Mouse (Mus musculus): ENCODE data around the gene Grhl1. TPM values are rescaled to one million over a fixed set of nuclear protein-coding genes. Genes with fewer than 3 reads are reported as not detected.

Grhl1 gene
- polyA plus RNA-seq, 1 experiment from 2014 or later = 2.0 TPM

DNA sequence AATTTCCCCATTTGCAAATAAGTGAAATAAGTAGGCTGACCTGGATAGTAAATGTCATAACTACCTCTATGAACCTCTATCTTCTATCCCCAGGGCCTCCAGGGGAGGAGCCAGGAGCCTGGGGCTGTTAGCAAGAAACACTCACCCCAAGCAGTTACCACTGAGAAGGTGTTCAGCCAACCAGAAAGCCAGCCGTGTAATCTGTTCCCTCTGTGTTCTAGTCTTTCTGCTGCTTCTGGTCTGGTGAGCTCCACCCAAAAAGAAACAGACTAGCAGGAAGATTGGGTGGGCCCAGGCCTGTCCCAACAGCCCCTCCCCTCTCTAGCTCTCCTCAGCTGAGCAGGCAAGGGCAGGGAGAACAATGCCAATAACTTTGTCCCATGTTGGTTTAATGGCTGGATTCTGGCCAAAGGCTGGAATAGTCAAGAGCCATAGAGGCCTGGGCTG lies 72.1 kb downstream of the Grhl1 start:
- H3K9me3 ChIP-seq = no peaks in the 10 kb centered on the region
- H3K4me3 ChIP-seq (replicated peaks) = no peak overlapping the region
- H3K27ac ChIP-seq = 0 out of 2 replicates have a peak overlapping the region, but pooled peaks have one; percentile 29
- 37% methylated on average over 1 of the region's 1 CpGs for WGBS
- ATAC-seq (ENCODE audit: insufficient number of reproducible peaks, insufficient read depth, low FRiP score, low TSS enrichment, low read depth) = no peak
- no peak overlapping the region for H3K4me2 ChIP-seq
- no peaks in the 10 kb centered on the region for H3K27me3 ChIP-seq
- peaks cover 12% of the 10 kb centered on the region for H3K4me1 ChIP-seq (replicated peaks)
- no peak overlapping the region for H3K9ac ChIP-seq (replicated peaks)
- H3K36me3 ChIP-seq = no peaks in the 10 kb centered on the region

GRCm38 (mm10) chr12:24645901-24646300 lies 73.8 kb downstream of the Grhl1 start:
- no peak overlapping the region for H3K4me3 ChIP-seq (replicated peaks)
- ATAC-seq (ENCODE audit: insufficient number of reproducible peaks, insufficient read depth, low FRiP score, low TSS enrichment, low read depth) = no peak
- no peaks in the 10 kb centered on the region for H3K27me3 ChIP-seq
- no peak overlapping the region for H3K27ac ChIP-seq
- H3K9ac ChIP-seq (replicated peaks) = no peak overlapping the region
- H3K36me3 ChIP-seq = no peaks in the 10 kb centered on the region
- H3K9me3 ChIP-seq = no peaks in the 10 kb centered on the region
- no peak overlapping the region for H3K4me2 ChIP-seq
- peaks cover 18% of the 10 kb centered on the region for H3K4me1 ChIP-seq (replicated peaks)
- WGBS = 79% methylated on average over 6 of the region's 6 CpGs

GRCm38 (mm10) chr12:24648094-24648493 lies 76.0 kb downstream of the Grhl1 start:
- Histone ChIP-seq H3K4me1 (replicated peaks) (peaks cover 27% of the 10 kb centered on the region), H3K27ac (no peak overlapping the region), H3K36me3 (no peaks in the 10 kb centered on the region), H3K4me2 (no peak overlapping the region), H3K9ac (replicated peaks) (no peak overlapping the region), H3K9me3 (no peaks in the 10 kb centered on the region), H3K4me3 (replicated peaks) (no peak overlapping the region), H3K27me3 (no peaks in the 10 kb centered on the region)
- no peak for ATAC-seq (ENCODE audit: insufficient number of reproducible peaks, insufficient read depth, low FRiP score, low TSS enrichment, low read depth)
- 72% methylated on average over 1 of the region's 1 CpGs for WGBS

DNA sequence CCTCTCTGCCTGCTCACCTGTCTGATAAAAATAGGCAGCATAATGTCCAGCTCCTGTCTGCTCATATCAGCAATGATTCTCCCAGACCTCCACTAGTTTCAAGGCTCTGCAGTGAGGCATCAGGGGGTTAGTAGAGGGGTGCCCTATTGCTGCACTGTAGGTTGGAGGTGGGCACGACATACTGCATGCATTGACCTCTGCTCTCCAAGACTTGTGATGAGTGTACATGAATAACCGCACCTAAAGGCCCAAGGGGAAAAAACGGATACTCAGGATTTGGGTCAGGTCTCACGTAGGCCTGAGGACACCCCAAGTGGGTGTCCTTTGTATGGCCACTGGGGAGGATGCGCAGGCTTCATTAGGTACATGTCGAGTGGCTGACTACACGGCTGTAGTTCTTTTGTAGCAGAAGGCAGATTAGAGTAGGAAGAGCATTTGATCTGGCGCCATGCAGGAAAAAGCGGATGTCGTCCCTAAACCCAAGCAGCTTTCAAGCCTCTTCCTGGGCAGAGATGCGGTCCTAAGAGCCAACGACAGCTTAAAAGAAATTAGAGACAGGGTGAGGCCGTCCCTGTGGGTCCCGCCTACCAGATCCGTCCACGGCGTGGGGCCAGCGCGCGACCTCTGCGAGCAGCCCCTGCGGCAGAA lies 78.5 kb downstream of the Grhl1 start:
- H3K9ac ChIP-seq (replicated peaks) = peak overlapping the region; percentile 54
- H3K27me3 ChIP-seq = no peaks in the 10 kb centered on the region
- no peak for ATAC-seq (ENCODE audit: insufficient number of reproducible peaks, insufficient read depth, low FRiP score, low TSS enrichment, low read depth)
- peak overlapping the region; percentile 70 for H3K4me2 ChIP-seq
- peaks cover 20% of the 10 kb centered on the region for H3K36me3 ChIP-seq
- H3K9me3 ChIP-seq = no peaks in the 10 kb centered on the region
- 4% methylated on average over 22 of the region's 22 CpGs for WGBS
- peak overlapping the region; percentile 90 for H3K4me3 ChIP-seq (replicated peaks)
- peaks cover 23% of the 10 kb centered on the region for H3K4me1 ChIP-seq (replicated peaks)
- H3K27ac ChIP-seq = peak overlapping the region; percentile 64

GRCm38 (mm10) chr12:24651063-24651557 lies 79.0 kb downstream of the Grhl1 start, which contains the start of gene Klf11:
Klf11 (plus strand) TSS chr12:24651274.
- Histone ChIP-seq H3K4me3 (replicated peaks) (peak within 1 kb of the TSS; percentile 90), H3K4me2 (peak within 1 kb of the TSS; percentile 70), H3K27ac (peak within 1 kb of the TSS; percentile 94), H3K36me3 (peaks cover 26% of the 10 kb centered on the region), H3K27me3 (no peaks in the 10 kb centered on the region), H3K9me3 (no peaks in the 10 kb centered on the region), H3K4me1 (replicated peaks) (peaks cover 23% of the 10 kb centered on the region), H3K9ac (replicated peaks) (peak within 1 kb of the TSS; percentile 86)
- WGBS = 1% methylated on average over 68 of the region's 68 CpGs
- ATAC-seq (ENCODE audit: insufficient number of reproducible peaks, insufficient read depth, low FRiP score, low TSS enrichment, low read depth) = peak; percentile 91

GRCm38 (mm10) chr12:24651642-24652342 lies 79.7 kb downstream of the Grhl1 start:
- H3K27me3 ChIP-seq = no peaks in the 10 kb centered on the region
- H3K4me3 ChIP-seq (replicated peaks) = peak overlapping the region; percentile 90
- H3K27ac ChIP-seq = peak overlapping the region; percentile 94
- 1% methylated on average over 36 of the region's 36 CpGs for WGBS
- no peaks in the 10 kb centered on the region for H3K9me3 ChIP-seq
- peaks cover 23% of the 10 kb centered on the region for H3K4me1 ChIP-seq (replicated peaks)
- H3K36me3 ChIP-seq = peaks cover 32% of the 10 kb centered on the region
- peak overlapping the region; percentile 70 for H3K4me2 ChIP-seq
- peak; percentile 69 for ATAC-seq (ENCODE audit: insufficient number of reproducible peaks, insufficient read depth, low FRiP score, low TSS enrichment, low read depth)
- peak overlapping the region; percentile 86 for H3K9ac ChIP-seq (replicated peaks)

DNA sequence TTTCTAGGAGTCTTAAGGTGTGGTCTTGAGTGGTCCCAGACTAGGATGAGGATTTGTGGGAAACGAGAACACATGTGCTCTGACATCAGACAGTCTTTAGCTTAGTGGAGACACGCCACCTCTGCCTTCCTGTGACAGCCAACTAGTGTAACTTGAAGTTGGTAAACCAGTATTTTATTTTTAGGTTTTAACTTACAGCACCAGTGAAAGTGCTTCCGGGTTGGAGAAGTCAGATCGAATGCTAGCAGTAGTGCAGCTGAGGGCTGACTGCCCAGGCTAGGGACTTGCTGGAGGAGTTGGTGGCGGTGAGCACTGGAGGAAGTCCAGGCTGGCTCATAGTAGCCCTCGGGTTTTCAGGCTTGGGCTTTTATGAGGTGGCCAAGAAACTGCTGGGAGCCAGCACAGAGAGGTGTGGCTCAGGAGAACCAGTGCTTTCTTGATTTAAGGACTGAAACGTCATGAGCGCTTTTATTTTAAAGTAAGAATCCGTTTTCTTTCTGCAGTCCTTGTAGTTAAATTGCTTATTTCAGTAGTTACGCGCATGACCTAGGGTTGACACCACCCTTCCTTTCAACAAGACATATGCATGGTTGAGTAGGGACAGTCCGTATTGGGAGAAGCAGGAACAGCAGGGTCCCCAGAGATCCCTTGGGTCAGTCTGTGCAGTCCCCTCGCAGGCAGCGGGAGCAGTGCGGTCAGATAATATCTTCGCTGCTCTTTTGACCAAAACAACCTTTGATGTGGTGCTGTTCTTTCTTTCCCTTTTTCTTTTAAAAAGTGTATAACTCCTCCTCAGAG lies 82.2 kb downstream of the Grhl1 start:
- H3K4me2 ChIP-seq = no peak overlapping the region
- H3K9me3 ChIP-seq = no peaks in the 10 kb centered on the region
- H3K4me1 ChIP-seq (replicated peaks) = peaks cover 25% of the 10 kb centered on the region
- H3K27me3 ChIP-seq = no peaks in the 10 kb centered on the region
- 88% methylated on average over 16 of the region's 16 CpGs for WGBS
- H3K36me3 ChIP-seq = peaks cover 54% of the 10 kb centered on the region
- H3K9ac ChIP-seq (replicated peaks) = no peak overlapping the region
- no peak overlapping the region for H3K27ac ChIP-seq
- H3K4me3 ChIP-seq (replicated peaks) = no peak overlapping the region
- no peak for ATAC-seq (ENCODE audit: insufficient number of reproducible peaks, insufficient read depth, low FRiP score, low TSS enrichment, low read depth)

- Histone ChIP-seq H3K4me3 (replicated peaks) (no peak overlapping the region), H3K27me3 (no peaks in the 10 kb centered on the region), H3K4me1 (replicated peaks) (peaks cover 19% of the 10 kb centered on the region), H3K9ac (replicated peaks) (no peak overlapping the region), H3K27ac (no peak overlapping the region), H3K36me3 (peaks cover 67% of the 10 kb centered on the region), H3K9me3 (no peaks in the 10 kb centered on the region), H3K4me2 (no peak overlapping the region)
- ATAC-seq (ENCODE audit: insufficient number of reproducible peaks, insufficient read depth, low FRiP score, low TSS enrichment, low read depth) = no peak
- WGBS = 76% methylated on average over 3 of the region's 3 CpGs
Measured at GRCm38 (mm10) chr12:24656436-24656835, 84.4 kb downstream of the Grhl1 start.

DNA sequence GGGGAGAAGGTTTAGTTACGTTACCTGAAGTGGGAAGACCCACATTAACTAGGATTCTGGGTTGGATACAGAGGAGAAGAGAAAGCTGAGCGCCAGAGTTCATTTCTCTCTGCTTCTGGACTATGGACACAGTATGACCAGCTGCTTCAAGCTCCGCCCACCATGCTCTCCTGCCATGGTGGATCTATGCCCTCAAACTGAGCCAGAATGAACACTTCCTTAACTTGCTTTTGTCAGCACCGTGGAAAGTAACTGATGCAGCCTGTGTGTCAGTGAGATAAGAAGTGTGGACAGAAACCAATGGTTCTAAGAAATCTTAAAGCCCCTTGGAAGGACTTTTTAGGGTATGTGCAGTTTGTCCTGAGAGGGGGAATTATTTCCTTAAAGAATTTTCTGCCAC lies 86.9 kb downstream of the Grhl1 start:
- Histone ChIP-seq H3K4me1 (replicated peaks) (peaks cover 6% of the 10 kb centered on the region; the same call in 1 of the 2 replicates), H3K27me3 (no peaks in the 10 kb centered on the region), H3K27ac (no peak overlapping the region), H3K4me2 (no peak overlapping the region), H3K4me3 (replicated peaks) (no peak overlapping the region), H3K9me3 (no peaks in the 10 kb centered on the region), H3K36me3 (peaks cover 68% of the 10 kb centered on the region), H3K9ac (replicated peaks) (no peak overlapping the region)
- no peak for ATAC-seq (ENCODE audit: insufficient number of reproducible peaks, insufficient read depth, low FRiP score, low TSS enrichment, low read depth)
- WGBS = 98% methylated on average over 4 of the region's 4 CpGs

DNA sequence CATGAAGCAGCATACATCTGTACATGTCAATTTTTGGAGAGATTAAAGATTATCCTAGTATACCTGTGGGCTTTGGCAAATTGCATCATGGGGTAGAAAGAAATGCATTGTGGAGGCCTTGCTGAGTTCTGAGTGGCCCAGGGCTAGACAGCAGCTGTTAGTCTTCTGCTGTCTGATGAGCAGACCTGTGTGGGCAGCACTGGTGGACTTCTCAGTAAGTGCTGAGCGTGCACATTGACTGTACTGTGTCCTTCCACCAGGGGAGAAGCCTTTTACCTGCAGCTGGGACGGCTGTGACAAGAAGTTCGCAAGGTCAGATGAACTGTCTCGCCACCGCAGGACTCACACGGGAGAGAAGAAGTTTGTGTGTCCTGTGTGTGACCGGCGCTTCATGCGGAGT lies 87.8 kb downstream of the Grhl1 start:
- Histone ChIP-seq H3K36me3 (peaks cover 59% of the 10 kb centered on the region), H3K27me3 (no peaks in the 10 kb centered on the region), H3K4me1 (replicated peaks) (peaks cover 4% of the 10 kb centered on the region; the same call in 1 of the 2 replicates), H3K4me2 (no peak overlapping the region), H3K27ac (no peak overlapping the region), H3K9ac (replicated peaks) (no peak overlapping the region), H3K4me3 (replicated peaks) (no peak overlapping the region), H3K9me3 (no peaks in the 10 kb centered on the region)
- WGBS = 93% methylated on average over 9 of the region's 9 CpGs
- no peak for ATAC-seq (ENCODE audit: insufficient number of reproducible peaks, insufficient read depth, low FRiP score, low TSS enrichment, low read depth)

DNA sequence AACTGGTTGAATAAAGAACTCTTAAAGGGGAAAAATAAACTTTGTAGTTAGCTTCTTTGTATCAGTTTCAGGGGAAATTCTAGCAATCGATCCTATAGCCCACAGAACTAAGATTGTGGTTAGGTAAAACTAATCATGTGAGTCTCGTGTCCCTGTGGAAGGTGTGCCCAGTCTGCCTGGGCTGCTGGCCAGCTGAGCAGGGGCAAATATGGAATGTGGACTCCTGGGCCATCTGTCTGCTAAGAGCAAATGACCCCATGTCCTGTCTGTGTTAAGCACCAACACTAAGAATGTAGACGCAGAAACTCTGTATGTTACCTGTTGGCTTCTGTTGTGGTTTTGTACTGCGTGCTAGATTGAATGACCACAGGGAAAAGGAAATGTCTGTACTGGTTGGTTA lies 89.0 kb downstream of the Grhl1 start:
- no peak overlapping the region for H3K4me2 ChIP-seq
- peaks cover 47% of the 10 kb centered on the region for H3K36me3 ChIP-seq
- H3K9ac ChIP-seq (replicated peaks) = no peak overlapping the region
- H3K27me3 ChIP-seq = no peaks in the 10 kb centered on the region
- no peak for ATAC-seq (ENCODE audit: insufficient number of reproducible peaks, insufficient read depth, low FRiP score, low TSS enrichment, low read depth)
- H3K9me3 ChIP-seq = no peaks in the 10 kb centered on the region
- WGBS = 84% methylated on average over 4 of the region's 4 CpGs
- 0 out of 2 replicates have a peak overlapping the region, but pooled peaks have one; percentile 12 for H3K27ac ChIP-seq
- 0 out of 2 replicates have a peak, but pooled peaks cover 3% of the 10 kb centered on the region for H3K4me1 ChIP-seq (replicated peaks)
- H3K4me3 ChIP-seq (replicated peaks) = no peak overlapping the region
